9 mouse cellular contexts compared by ENCODE assay signal in the genomic region with DNA sequence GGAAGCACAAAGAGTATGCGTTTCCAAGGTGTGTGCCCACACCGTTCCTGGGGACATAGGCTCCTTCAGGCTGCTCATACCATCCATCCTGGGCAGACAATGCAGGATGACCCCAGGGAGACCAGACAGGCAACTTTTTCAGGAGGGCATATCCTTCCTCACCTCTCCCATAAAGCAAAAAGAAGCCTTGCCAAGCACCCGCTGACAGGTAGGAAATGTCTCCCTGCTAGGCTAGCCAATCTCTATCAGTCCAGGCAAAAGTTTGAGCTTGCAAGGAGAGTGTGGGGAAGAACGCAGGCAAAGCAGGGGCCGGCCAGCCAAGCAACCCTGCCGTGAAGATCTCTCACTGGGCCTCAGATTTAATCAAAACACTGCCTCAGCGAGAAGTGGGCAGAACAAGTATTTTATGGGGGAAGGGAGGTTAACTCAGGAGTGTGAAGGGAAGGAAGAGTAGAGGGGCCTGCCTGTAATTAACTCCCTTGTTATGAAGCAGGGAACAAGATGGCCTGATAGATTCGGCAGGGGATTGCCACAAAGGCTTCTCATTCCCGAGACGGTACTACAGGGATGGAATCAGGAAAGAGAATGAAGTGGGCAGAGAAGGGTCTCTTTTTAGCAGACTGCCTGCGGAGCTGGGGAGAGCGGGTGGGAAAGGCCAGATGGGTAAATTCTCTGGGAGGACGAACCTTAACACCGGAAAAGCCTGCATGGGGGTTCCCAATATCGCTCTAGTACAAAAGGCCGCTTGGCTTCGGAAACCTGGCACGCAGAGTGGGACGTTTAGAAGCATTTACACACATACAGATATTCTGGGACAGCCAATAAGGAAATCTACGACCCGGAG. TPM values are rescaled to one million over a fixed set of nuclear protein-coding genes. Genes with fewer than 3 reads are reported as not detected.
DNase-seq lines count a peak whose midpoint lies in the region; ATAC-seq lines count a peak whose summit lies in the region.
"Had no signal": no experiment of that assay in that cellular context is flagged by ENCODE, and none has a peak within 500 bp of the region (broad histone marks: within the 10 kb centered on the region; RNA-seq: fewer than 3 reads in every experiment).

No protein-coding gene starts in this region.

- H3K9me3 ChIP-seq in lung, embryonic 16.5 days (ENCODE audit: control insufficient read depth, low read length) = no peaks in the 10 kb centered on the region
- no peaks in the 10 kb centered on the region for H3K9me3 ChIP-seq in heart, embryonic 12.5 days (replicated peaks)
- no peaks in the 10 kb centered on the region for H3K9me3 ChIP-seq in limb, embryonic 10.5 days (replicated peaks)
- no peaks in the 10 kb centered on the region for H3K9me3 ChIP-seq in neural tube, embryonic 14.5 days (ENCODE audit: control insufficient read depth, low read length)

- WGBS in lung, embryonic 16.5 days = 4% methylated on average over 21 of the region's 21 CpGs
- 5% methylated on average over 21 of the region's 21 CpGs for WGBS in heart, embryonic 12.5 days
- 2% methylated on average over 21 of the region's 21 CpGs for WGBS in limb, embryonic 10.5 days
- WGBS in neural tube, embryonic 14.5 days = 3% methylated on average over 21 of the region's 21 CpGs

- H3K4me1 ChIP-seq in lung, embryonic 16.5 days (replicated peaks; ENCODE audit: control insufficient read depth, insufficient read depth, low read length) = peaks cover 46% of the 10 kb centered on the region
- H3K4me1 ChIP-seq in heart, embryonic 12.5 days (replicated peaks) = peaks cover 59% of the 10 kb centered on the region
- H3K4me1 ChIP-seq in limb, embryonic 10.5 days = peaks cover 82% of the 10 kb centered on the region
- peaks cover 15% of the 10 kb centered on the region for H3K4me1 ChIP-seq in neural tube, embryonic 14.5 days (ENCODE audit: control insufficient read depth, insufficient read depth, low read length)

- peak overlapping the region; percentile 86 for H3K4me3 ChIP-seq in lung, embryonic 16.5 days (ENCODE audit: low read length)
- H3K4me3 ChIP-seq in heart, embryonic 12.5 days = peak overlapping the region; percentile 86
- peak overlapping the region; percentile 87 for H3K4me3 ChIP-seq in limb, embryonic 10.5 days
- peak overlapping the region; percentile 72 for H3K4me3 ChIP-seq in neural tube, embryonic 14.5 days (ENCODE audit: low read depth, low read length)

- H3K36me3 ChIP-seq in lung, embryonic 16.5 days (ENCODE audit: control insufficient read depth, insufficient read depth, low read length) = peaks cover 10% of the 10 kb centered on the region; the same call in 1 of the 2 replicates
- H3K36me3 ChIP-seq in heart, embryonic 12.5 days = peaks cover 4% of the 10 kb centered on the region; the same call in 1 of the 2 replicates
- peaks cover 26% of the 10 kb centered on the region for H3K36me3 ChIP-seq in limb, embryonic 10.5 days
- H3K36me3 ChIP-seq in neural tube, embryonic 14.5 days (ENCODE audit: control insufficient read depth, insufficient read depth, low read length) = no peaks in the 10 kb centered on the region

- no peaks in the 10 kb centered on the region for H3K27me3 ChIP-seq in lung, embryonic 16.5 days (ENCODE audit: control insufficient read depth, insufficient read depth, low read depth, low read length)
- H3K27me3 ChIP-seq in heart, embryonic 12.5 days (replicated peaks) = no peaks in the 10 kb centered on the region
- no peaks in the 10 kb centered on the region for H3K27me3 ChIP-seq in limb, embryonic 10.5 days (ENCODE audit: low read depth, poor library complexity, severe bottlenecking)
- no peaks in the 10 kb centered on the region for H3K27me3 ChIP-seq in neural tube, embryonic 14.5 days (ENCODE audit: control insufficient read depth, insufficient read depth, low read length)

- H3K9ac ChIP-seq in lung, embryonic 16.5 days (ENCODE audit: low read length) = peak overlapping the region; percentile 94
- peak overlapping the region; percentile 89 for H3K9ac ChIP-seq in heart, embryonic 12.5 days
- peak overlapping the region; percentile 75 for H3K9ac ChIP-seq in neural tube, embryonic 14.5 days (replicated peaks; ENCODE audit: low read depth, low read length)

- peak overlapping the region; percentile 79 for H3K27ac ChIP-seq in lung, embryonic 16.5 days (ENCODE audit: low read length)
- H3K27ac ChIP-seq in heart, embryonic 12.5 days (ENCODE audit: poor library complexity, severe bottlenecking) = peak overlapping the region; percentile 93
- peak overlapping the region; percentile 95 for H3K27ac ChIP-seq in limb, embryonic 10.5 days
- H3K27ac ChIP-seq in neural tube, embryonic 14.5 days (ENCODE audit: low read depth, low read length) = no peak overlapping the region
- H3K27ac ChIP-seq: macrophage had no signal

- DNase-seq in lung, adult 18-20 months = no peak
- DNase-seq in limb, embryonic 10.5 days (ENCODE audit: low spot score) = peak; percentile 53
- no peak for DNase-seq in layer of hippocampus, postnatal 36 days
- no peak for DNase-seq in right cerebral cortex, adult 2 months (ENCODE audit: low spot score in 2 of 2)

- ATAC-seq in lung, embryonic 16.5 days (ENCODE audit: low read depth) = no peak
- no peak for ATAC-seq in heart, embryonic 12.5 days (ENCODE audit: insufficient number of reproducible peaks, low FRiP score)
- no peak for ATAC-seq in neural tube, embryonic 14.5 days (ENCODE audit: low read depth)
- ATAC-seq in activated CD4-positive, CD25-positive, alpha-beta regulatory T cell, adult 4 months = no peak

- H3K4me2 ChIP-seq in lung, embryonic 16.5 days (ENCODE audit: low read depth, low read length) = peak overlapping the region; percentile 97
- H3K4me2 ChIP-seq in heart, embryonic 12.5 days = peak overlapping the region; percentile 86
- peak overlapping the region; percentile 87 for H3K4me2 ChIP-seq in neural tube, embryonic 14.5 days (ENCODE audit: low read depth, low read length)

RNA-seq across cellular contexts. Expression of a gene that starts 3.7 kb away (rescaled TPM):
- polyA plus RNA-seq in lung, embryonic 16.5 days (2015; fragmentation: Nextera tagmentation; extraction: Ambion mirVana) = 12.4 and 16.1 TPM in 2 replicates
- polyA plus RNA-seq in heart, embryonic 12.5 days (2016; fragmentation: Nextera tagmentation; extraction: Ambion mirVana) = 13.9 and 15.3 TPM in 2 replicates
- polyA plus RNA-seq in limb, embryonic 10.5 days (2016; fragmentation: Nextera tagmentation; extraction: Ambion mirVana) = 4.3 and 4.8 TPM in 2 replicates
- 4.4 and 6.2 TPM in 2 replicates for polyA plus RNA-seq in neural tube, embryonic 14.5 days (2014; fragmentation: Nextera tagmentation; extraction: Ambion mirVana)
- total RNA-seq in layer of hippocampus, postnatal 36 days (2021) = 10 to 100 TPM; 15.4 to 16.6 TPM
- not detected for polyA plus RNA-seq in activated CD4-positive, CD25-positive, alpha-beta regulatory T cell, adult 4 months (2017; shearing (Covaris generic))
